Mouse (Mus musculus) CD4-positive naive resting alpha-beta T cell, adult 76 days (primary cell): Measurements from ENCODE around the gene Cmtm5. TPM values are rescaled to one million over a fixed set of nuclear protein-coding genes. Genes with fewer than 3 reads are reported as not detected.

Experiments
- total RNA-seq: library from RNA; stranded (reverse); gene quantifications from one replicate; pipeline ENCODE4 v1.2.4, GENCODE M21; 2023

Gene Cmtm5
- not detected for total RNA-seq

GRCm38 (mm10) chr14:54935904-54936830 is at the start of gene Cmtm5:
Gene Cmtm5, plus strand, starts transcription at chr14:54936261.

GRCm38 (mm10) chr14:54892200-54892599 is 43.9 kb upstream of the Cmtm5 start, which contains the start of gene Pabpn1:
Gene Pabpn1, plus strand, starts transcription at chr14:54892500.

GRCm38 (mm10) chr14:54912886-54913285 is 23.2 kb upstream of the Cmtm5 start, which contains the start of gene Slc22a17:
Gene Slc22a17, minus strand, starts transcription at chr14:54913132.

GRCm38 (mm10) chr14:54925349-54926342 is 10.4 kb upstream of the Cmtm5 start, which contains the start of gene Efs:
Gene Efs, minus strand, starts transcription at chr14:54926126.

GRCm38 (mm10) chr14:54932645-54933150 is 3.4 kb upstream of the Cmtm5 start, which contains the start of gene Il25:
Gene Il25, plus strand, starts transcription at chr14:54932695.

GRCm38 (mm10) chr14:54966320-54966977 is 30.4 kb downstream of the Cmtm5 start, which contains the start of gene Myh6:
Gene Myh6, minus strand, starts transcription at chr14:54966927.

GRCm38 (mm10) chr14:54976633-54977032 is 40.6 kb downstream of the Cmtm5 start, which contains the start of gene Gm17428:
Gene Gm17428, plus strand, starts transcription at chr14:54976933.

Other genes with a start within 250 kb of the Cmtm5 start
- 601 TPM for gene Acin1, start 249.3 kb upstream of the Cmtm5 start, total RNA-seq
- not detected for gene Gm29776, start 237.4 kb upstream of the Cmtm5 start, total RNA-seq
- gene Cebpe, start 224.1 kb upstream of the Cmtm5 start, total RNA-seq = not detected
- 0.85 TPM for gene Slc7a8, start 154.3 kb upstream of the Cmtm5 start, total RNA-seq
- gene Rnf212b, start 122.1 kb upstream of the Cmtm5 start, total RNA-seq = not detected
- gene Homez, start 65.3 kb upstream of the Cmtm5 start, total RNA-seq = 3.3 TPM
- 17.4 TPM for gene Ppp1r3e, start 58.7 kb upstream of the Cmtm5 start, total RNA-seq
- 1.4 TPM for gene Bcl2l2, start 52.9 kb upstream of the Cmtm5 start, total RNA-seq
- gene Gm20521, start 52.8 kb upstream of the Cmtm5 start, total RNA-seq = not detected
- gene Pabpn1, start 43.8 kb upstream of the Cmtm5 start, total RNA-seq = 243 TPM
- gene Slc22a17, start 23.1 kb upstream of the Cmtm5 start, total RNA-seq = 2.0 TPM
- gene Efs, start 10.1 kb upstream of the Cmtm5 start, total RNA-seq = not detected
- not detected for gene Il25, start 3.6 kb upstream of the Cmtm5 start, total RNA-seq
- gene Myh6, start 30.7 kb downstream of the Cmtm5 start, total RNA-seq = not detected
- not detected for gene Gm17428, start 40.7 kb downstream of the Cmtm5 start, total RNA-seq
- not detected for gene Myh7, start 58.4 kb downstream of the Cmtm5 start, total RNA-seq
- gene Ngdn, start 79.2 kb downstream of the Cmtm5 start, total RNA-seq = 92.5 TPM
- gene Zfhx2, start 156.1 kb downstream of the Cmtm5 start, total RNA-seq = 21.5 TPM
- 4.0 TPM for gene Thtpa, start 158.5 kb downstream of the Cmtm5 start, total RNA-seq
- gene Ap1g2, start 170.3 kb downstream of the Cmtm5 start, total RNA-seq = 104 TPM
- not detected for gene Jph4, start 180.7 kb downstream of the Cmtm5 start, total RNA-seq